Mouse (Mus musculus): ENCODE data around the gene Gm47959.

DNA sequence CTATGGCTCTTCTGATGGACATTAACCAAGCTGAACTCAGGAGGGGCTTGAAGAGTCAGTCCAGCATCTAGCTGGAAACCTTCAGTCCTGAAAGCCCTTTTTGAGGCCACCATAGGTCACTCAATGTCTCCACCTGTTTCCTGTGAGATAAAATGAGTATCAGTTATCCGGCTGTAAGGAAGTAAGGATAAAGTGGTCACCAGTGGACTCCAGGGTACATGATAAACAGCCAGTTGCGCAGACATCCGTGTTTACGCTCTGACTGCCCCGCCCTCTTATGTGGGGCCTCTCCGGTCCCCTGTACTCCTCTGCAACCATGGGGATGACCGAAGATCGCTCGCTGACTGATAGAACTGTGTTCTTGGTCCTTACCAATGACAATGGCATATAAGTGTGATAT lies 26.0 kb upstream of the Gm47959 start:
- TF ChIP-seq CTCF (IDR thresholded peaks at IDR 0.05; ENCODE audit: control insufficient read depth, insufficient read depth, insufficient read length): no peak
- TF ChIP-seq USF1 (IDR thresholded peaks at IDR 0.05; ENCODE audit: low read depth): no peak
- no peak for TF ChIP-seq MAX (IDR thresholded peaks at IDR 0.05)

Measured in C2C12 (cell line).